Mouse (Mus musculus) ES-CJ7 (cell line): ENCODE measurements at regions not wholly inside any gene's neighbourhood (a gene's known extent, or its start where the extent isn't known, plus 50 kb on each side); places are given as distances from the start of the nearest gene placed in this dataset.

Source experiments
- DNase-seq: peaks from one replicate; pipeline ENCODE4 v3.0.0; 2011; ENCODE audit warnings: low read depth, low spot score

DNA sequence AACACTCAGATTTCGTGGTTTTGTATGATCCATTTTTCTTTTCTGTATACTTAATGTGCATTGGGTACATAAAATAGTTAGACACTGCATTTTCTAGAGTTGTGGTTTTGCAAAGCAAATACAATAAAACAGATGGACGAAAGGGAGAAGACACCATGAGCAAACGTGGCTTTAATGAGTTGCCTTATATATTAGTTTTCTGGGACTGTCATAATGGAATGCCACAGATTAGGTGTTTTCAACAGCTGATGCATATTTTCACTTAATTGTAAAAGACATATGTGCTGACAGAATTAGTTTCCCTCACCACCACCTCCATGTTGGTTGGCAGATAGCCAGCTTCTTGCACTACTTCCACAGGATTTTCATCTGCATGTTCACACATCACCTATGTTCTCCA lies 1607.9 kb downstream of the Hace1 start:
- no peak for DNase-seq

GRCm38 (mm10) chr10:47216204-47216603 lies 1638.6 kb downstream of the Hace1 start:
- DNase-seq = no peak

GRCm38 (mm10) chr10:47263039-47263438 lies 1685.4 kb downstream of the Hace1 start:
- no peak for DNase-seq

GRCm38 (mm10) chr10:47285700-47286099 lies 1708.1 kb downstream of the Hace1 start:
- DNase-seq = peak; percentile 74

GRCm38 (mm10) chr10:47300097-47300496 lies 1722.5 kb downstream of the Hace1 start:
- DNase-seq = peak; percentile 33
